Mouse (Mus musculus) right cerebral cortex, postnatal 36 days (tissue): ENCODE results near the gene Chrnb1.

Experiments used
- DNase-seq, 2 experiments: peaks; one replicate each; pipeline ENCODE4 v3.0.0; 2022; ENCODE audit warnings: low spot score in 2 of 2, mixed read lengths in 1 of 2

Chrnb1 gene

DNA sequence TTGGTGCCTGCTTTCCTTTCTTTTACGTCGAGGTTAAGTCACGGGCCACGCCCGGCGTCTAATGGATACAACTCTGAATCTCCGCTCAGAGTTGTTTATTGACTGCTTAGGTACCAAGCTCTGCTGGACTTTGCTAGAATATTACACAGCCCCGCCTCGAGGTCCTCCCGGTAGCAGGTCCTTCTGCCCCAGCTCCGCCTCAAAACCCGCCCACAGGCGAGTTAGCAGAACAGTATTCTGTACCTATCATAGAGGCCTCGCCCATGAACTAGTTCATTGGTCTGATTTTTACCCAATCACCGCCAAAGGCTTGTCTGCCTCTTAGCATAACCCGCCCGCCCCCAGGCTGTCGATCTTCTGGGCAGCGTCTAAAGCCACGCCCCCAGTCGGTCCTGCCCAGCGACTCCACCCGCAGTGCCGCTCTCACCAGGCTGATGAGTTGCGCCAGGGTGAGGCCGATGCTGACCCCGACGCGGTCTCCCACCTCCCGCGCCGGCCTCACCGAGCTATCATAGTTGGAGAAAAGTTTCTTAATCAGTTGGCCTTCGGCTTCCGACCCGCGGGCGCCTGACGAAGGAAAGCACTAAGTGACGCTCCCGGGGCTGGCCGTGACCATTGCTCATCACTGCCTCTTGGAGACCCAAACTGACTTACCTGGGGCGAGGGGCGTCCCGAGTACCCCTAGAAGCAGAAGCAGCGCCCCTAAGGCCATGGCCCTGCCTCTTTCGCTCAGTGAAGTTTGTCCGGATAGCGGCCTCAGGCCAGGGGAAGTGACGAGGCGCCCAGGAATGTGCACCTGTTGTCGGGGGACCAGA lies at the start of gene Chrnb1:
Gene Chrnb1, minus strand, starts transcription at position 776 of the 815 bp plus-strand sequence.
- peak; percentile 87 to 92 for DNase-seq

- no peak for DNase-seq
Measured at GRCm38 (mm10) chr11:69838714-69839104, 43.0 kb upstream of the Chrnb1 start.

GRCm38 (mm10) chr11:69837952-69838713 lies 42.4 kb upstream of the Chrnb1 start, which contains the start of gene Tmem256:
Gene Tmem256 (plus strand): TSS chr11:69838514.
- peak; percentile 96 to 98 for DNase-seq

GRCm38 (mm10) chr11:69837604-69837951 lies 41.8 kb upstream of the Chrnb1 start, which contains the start of gene Nlgn2:
Gene Nlgn2 (minus strand): TSS chr11:69837784.
- DNase-seq = no peak

DNA sequence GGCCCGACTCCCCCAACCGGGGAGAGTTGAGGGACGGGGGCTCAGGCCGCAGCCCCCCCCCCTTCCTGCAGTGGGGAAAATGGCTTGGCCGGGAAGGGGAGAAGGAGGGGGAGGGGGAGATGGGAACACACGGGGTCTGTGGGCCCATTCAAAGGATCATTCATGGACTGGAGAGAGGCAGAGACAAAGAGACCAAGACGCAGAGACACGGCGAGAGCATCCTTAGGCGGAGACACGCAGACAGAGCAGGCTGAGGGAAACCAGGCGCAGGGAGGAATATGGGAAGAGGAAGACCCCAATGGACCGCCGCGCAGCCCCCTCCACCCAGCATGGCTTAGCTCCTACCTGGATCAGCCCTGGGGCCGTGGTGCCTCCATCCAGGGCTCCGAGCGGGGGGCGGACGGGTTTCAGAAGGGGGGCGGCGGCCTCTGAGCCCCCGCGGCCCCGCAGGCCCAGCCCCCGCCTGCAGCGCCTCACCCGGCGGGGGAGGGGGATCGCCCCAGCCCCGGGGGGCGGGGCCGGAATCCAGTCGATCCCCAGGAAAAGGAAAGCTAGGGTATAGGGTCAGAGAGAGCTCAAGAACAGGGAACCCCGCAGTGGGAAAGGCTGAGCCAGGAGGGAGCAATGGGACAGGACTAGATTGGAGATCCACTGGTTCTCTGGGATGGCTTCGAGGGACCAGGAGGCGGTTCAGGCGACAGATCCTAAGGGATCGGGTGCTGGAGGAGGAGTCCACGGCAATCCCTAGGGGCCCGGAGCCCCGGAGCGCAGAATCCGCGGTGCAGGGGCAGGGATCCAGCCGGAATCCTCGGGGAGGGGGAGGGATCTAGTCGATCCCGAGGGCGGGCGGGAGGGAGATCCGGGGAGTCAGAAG lies 41.2 kb upstream of the Chrnb1 start:
- no peak for DNase-seq

GRCm38 (mm10) chr11:69835966-69836335 lies 40.2 kb upstream of the Chrnb1 start:
- DNase-seq = no peak

- no peak for DNase-seq
Measured at GRCm38 (mm10) chr11:69835326-69835965, 39.7 kb upstream of the Chrnb1 start.

GRCm38 (mm10) chr11:69834001-69834549 lies 38.3 kb upstream of the Chrnb1 start:
- peak in 1 of 2 experiments; percentile 41 for DNase-seq

GRCm38 (mm10) chr11:69833554-69833953 lies 37.8 kb upstream of the Chrnb1 start:
- DNase-seq = no peak

DNA sequence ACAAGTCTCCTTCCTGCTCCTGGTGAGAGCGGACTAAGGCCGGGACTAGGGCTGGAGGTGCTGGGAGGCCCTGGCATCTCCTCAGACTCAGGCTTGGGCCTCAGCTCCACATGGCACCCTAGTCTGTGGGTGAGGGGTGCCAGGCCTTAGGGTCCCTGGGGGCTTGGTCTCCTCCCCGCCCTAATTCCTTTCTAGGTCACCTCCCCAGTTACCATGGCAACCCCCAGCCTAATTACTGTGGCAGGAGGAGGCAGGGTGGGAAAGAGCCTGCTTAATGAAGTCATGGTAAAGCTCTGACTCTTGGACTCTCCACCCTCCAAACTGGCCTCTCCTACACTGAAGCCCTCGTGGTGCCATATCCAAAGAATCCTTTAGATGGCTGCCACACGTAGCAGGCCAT lies 33.1 kb upstream of the Chrnb1 start:
- no peak for DNase-seq

- DNase-seq = no peak
Measured at GRCm38 (mm10) chr11:69823456-69823855, 27.7 kb upstream of the Chrnb1 start.

GRCm38 (mm10) chr11:69822080-69822479 lies 26.3 kb upstream of the Chrnb1 start, which contains the start of gene Spem1:
Gene Spem1 (minus strand): TSS chr11:69822180.
- no peak for DNase-seq

- DNase-seq = no peak
Measured at GRCm38 (mm10) chr11:69818871-69819270, 23.1 kb upstream of the Chrnb1 start.

DNA sequence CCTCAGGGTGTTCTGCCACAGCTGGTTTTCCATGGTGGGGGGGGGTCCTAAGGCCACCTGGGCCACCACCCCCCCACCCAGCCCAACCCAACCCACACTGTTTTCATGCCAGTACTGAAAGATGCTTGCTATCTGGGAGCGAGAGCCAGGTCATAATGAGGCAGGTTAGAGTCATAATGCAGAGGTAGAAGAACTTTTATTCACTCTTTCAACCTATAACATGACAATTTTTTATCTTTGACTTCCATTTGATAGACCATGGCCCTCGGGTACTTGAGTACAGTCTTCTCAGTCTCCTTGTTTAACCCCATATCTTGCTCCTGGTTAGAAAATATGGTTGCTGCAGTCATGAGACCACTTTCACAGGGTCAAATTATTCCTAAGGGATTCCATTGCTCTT lies 22.6 kb upstream of the Chrnb1 start, which contains the start of gene Spem2:
Gene Spem2, minus strand, starts transcription at position 101 of the 400 bp plus-strand sequence.
- DNase-seq = no peak

- no peak for DNase-seq
Measured at GRCm38 (mm10) chr11:69816520-69816919, 20.8 kb upstream of the Chrnb1 start.

DNA sequence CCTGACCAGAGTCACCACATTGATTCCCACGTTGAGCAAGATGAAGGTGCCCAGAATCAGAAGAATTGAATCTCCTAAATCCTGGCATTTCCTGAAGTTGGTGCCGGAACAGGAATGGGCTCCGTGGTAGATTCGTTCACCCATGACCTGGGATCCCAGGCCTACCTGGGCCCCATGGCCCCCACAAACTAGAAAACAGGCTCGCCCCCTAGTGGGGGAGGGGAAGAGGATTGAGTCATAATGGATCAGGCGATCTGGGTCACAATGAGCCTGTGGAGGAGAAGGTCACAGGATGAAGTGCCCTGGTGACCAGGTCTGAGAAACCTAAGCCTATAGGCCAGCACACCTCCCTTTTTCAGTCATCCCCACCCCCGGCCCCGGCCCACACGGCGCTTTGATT lies 19.4 kb upstream of the Chrnb1 start, which contains the start of gene Gm39566:
Gene Gm39566, minus strand, starts transcription at position 144 of the 400 bp plus-strand sequence.
- DNase-seq = no peak

DNA sequence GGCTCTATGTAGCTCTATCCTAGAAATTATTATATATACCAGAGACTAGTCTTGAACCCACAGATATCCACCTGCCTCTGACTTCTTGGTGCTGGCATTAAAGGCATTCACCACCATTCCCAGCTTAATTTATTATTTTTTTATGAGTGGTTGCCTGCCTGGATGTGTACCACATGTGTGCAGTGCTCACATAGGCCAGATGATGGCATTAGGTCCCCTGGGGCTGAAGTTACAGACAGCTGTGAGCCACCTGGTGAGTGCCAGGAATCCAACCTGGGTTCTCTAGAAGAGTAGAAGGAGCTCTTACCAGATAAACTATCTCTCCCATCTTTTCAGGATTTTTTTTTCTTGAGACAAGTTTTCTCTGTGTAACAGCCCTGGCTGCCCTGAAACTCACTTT lies 14.5 kb upstream of the Chrnb1 start:
- DNase-seq = no peak

DNA sequence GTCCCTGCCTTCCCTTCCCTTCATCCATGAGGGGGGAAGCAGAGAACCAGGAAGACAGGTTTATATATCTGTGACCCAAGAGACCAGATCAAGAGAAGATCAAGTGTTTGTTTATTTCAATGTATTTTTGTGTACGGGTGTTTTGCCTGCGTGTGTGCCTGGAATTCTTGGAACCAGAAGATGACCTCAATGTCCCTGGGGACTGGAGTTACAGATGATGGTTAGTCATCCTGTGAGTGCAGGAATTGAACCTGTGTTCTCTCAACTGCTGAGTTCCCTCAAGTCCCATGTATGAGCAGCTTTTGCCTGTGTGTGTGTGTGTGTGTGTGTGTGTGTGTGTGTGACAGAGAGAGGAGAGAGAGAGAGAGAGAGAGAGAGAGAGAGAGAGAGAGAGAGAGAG lies 11.9 kb upstream of the Chrnb1 start:
- no peak for DNase-seq

- DNase-seq = no peak
Measured at GRCm38 (mm10) chr11:69806378-69806777, 10.6 kb upstream of the Chrnb1 start.

GRCm38 (mm10) chr11:69804972-69805909 lies 9.5 kb upstream of the Chrnb1 start, which contains the start of gene Tmem102:
Gene Tmem102 (minus strand): TSS chr11:69805624.
- no peak for DNase-seq
